Mouse (Mus musculus) heart, embryonic 11.5 days (tissue): ENCODE measurements at regions not wholly inside any gene's neighbourhood (a gene's known extent, or its start where the extent isn't known, plus 50 kb on each side); places are given as distances from the start of the nearest gene placed in this dataset.

Source experiments
- ATAC-seq: fragments of 200-750 bp; cut with Nextera tagmentation; replicated peaks from 2 replicates; pipeline ENCODE4 v1.8.0; 2017; ENCODE audit warnings: moderate library complexity; ENCODE audit not compliant: insufficient number of reproducible peaks, low FRiP score, low TSS enrichment
- H3K27ac ChIP-seq: fragments of 300-500 bp; sonication (generic); 2 replicates; pipeline ENCODE4 v1.5.1; 2014; ENCODE audit warnings: mild to moderate bottlenecking, low read depth, low read length
- H3K27me3 ChIP-seq: fragments of 300-500 bp; sonication (generic); 2 replicates; pipeline ENCODE4 v1.6.1; 2014; ENCODE audit warnings: mild to moderate bottlenecking, low read length, mixed read lengths; ENCODE audit not compliant: control insufficient read depth, insufficient read depth
- H3K36me3 ChIP-seq: fragments of 300-500 bp; sonication (generic); 2 replicates; pipeline ENCODE4 v1.6.1; 2014; ENCODE audit warnings: mild to moderate bottlenecking, low read length, moderate library complexity, mixed read lengths; ENCODE audit not compliant: control insufficient read depth, insufficient read depth
- H3K4me1 ChIP-seq: fragments of 300-500 bp; sonication (generic); 2 replicates; pipeline ENCODE4 v1.6.1; 2014; ENCODE audit warnings: low read length; ENCODE audit not compliant: control insufficient read depth, insufficient read depth
- H3K4me2 ChIP-seq: fragments of 300-500 bp; sonication (generic); 2 replicates; pipeline ENCODE4 v1.6.1; 2014; ENCODE audit warnings: mild to moderate bottlenecking, moderate library complexity
- H3K4me3 ChIP-seq: fragments of 300-500 bp; sonication (generic); 2 replicates; pipeline ENCODE4 v1.5.1; 2014; ENCODE audit warnings: low read depth, low read length
- H3K9ac ChIP-seq: fragments of 300-500 bp; sonication (generic); 2 replicates; pipeline ENCODE4 v1.6.1; 2014; ENCODE audit warnings: mild to moderate bottlenecking, low read depth, low read length, moderate library complexity
- H3K9me3 ChIP-seq: fragments of 300-500 bp; sonication (generic); replicated peaks from 2 replicates; pipeline ENCODE4 v1.6.1; 2016; ENCODE audit warnings: low read length; ENCODE audit not compliant: control insufficient read depth
- WGBS: fragments of 180-500 bp; shearing (Covaris S2); extraction: QIAGEN DNeasy Blood & Tissue Kit; methylation state at CpG from one replicate; pipeline ENCODE4 v1.1.7; 2014; ENCODE audit not compliant: insufficient replicate concordance; 5-methylcytosine and 5-hydroxymethylcytosine counted together

DNA sequence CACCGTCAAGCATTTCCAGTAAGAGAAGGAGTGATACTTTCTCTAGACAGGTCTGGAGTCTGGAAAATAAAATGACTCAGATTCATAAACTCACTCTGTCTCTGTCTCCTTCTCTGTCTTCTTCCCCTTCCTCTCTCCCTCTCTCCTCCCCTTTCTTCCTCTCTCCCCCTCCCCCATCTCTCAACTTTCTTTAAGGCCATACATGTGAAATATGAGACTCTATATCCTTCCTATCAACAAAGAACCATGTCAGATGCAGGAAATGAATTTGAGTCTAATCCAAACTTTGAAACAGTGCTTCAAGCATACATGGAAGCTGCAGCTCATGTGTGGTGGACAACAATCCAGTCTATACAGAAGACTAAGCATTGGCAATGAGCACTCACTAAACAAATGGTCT is 1109.6 kb downstream of the Gsdmc2 start:
- H3K4me3 ChIP-seq = no peak overlapping the region
- 0 out of 2 replicates have a peak, but pooled peaks cover 2% of the 10 kb centered on the region for H3K4me1 ChIP-seq
- H3K36me3 ChIP-seq = no peaks in the 10 kb centered on the region
- no peak overlapping the region for H3K27ac ChIP-seq
- no peaks in the 10 kb centered on the region for H3K9me3 ChIP-seq
- 41% methylated on average over 1 of the region's 1 CpGs for WGBS
- H3K27me3 ChIP-seq = no peaks in the 10 kb centered on the region
- no peak overlapping the region for H3K9ac ChIP-seq
- no peak for ATAC-seq
- H3K4me2 ChIP-seq = no peak overlapping the region

- H3K4me1 ChIP-seq = 0 out of 2 replicates have a peak, but pooled peaks cover 2% of the 10 kb centered on the region
Observed at GRCm38 (mm10) chr15:62734900-62735299, 1110.1 kb downstream of the Gsdmc2 start.

GRCm38 (mm10) chr15:62730524-62730923 is 1114.5 kb downstream of the Gsdmc2 start:
- Histone ChIP-seq H3K9ac (no peak overlapping the region), H3K4me2 (no peak overlapping the region), H3K27ac (no peak overlapping the region), H3K9me3 (no peaks in the 10 kb centered on the region), H3K4me3 (no peak overlapping the region), H3K4me1 (0 out of 2 replicates have a peak, but pooled peaks cover 2% of the 10 kb centered on the region), H3K27me3 (no peaks in the 10 kb centered on the region), H3K36me3 (no peaks in the 10 kb centered on the region)
- WGBS = 64% methylated on average over 3 of the region's 3 CpGs
- no peak for ATAC-seq

More at GRCm38 (mm10) chr15:62734900-62735299, 1110.1 kb downstream of the Gsdmc2 start:
- no peak overlapping the region for H3K27ac ChIP-seq
- no peak for ATAC-seq
- no peak overlapping the region for H3K9ac ChIP-seq
- H3K4me3 ChIP-seq = no peak overlapping the region
- H3K36me3 ChIP-seq = no peaks in the 10 kb centered on the region
- H3K9me3 ChIP-seq = no peaks in the 10 kb centered on the region
- H3K4me2 ChIP-seq = no peak overlapping the region
- WGBS = 55% methylated on average over 3 of the region's 3 CpGs
- no peaks in the 10 kb centered on the region for H3K27me3 ChIP-seq

DNA sequence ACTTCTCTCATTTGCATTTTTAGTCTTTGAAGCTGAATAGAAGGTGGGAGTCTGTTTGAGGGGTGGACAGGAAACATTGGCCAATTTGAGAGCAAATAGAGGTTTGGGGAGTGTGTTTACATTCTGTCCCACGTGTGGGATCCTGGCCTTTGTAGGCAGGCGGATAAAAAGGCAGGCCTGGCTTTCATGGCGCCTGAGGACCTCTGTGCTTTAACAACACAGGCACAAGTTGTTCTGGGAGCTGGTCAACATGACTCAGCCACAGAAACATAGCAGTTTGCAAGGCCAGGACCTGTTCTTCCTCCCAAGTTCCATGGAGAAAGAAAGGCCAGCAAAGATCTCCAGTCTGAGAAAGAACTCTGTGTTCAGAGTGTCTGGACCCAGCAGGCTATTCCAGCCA is 1130.7 kb downstream of the Gsdmc2 start:
- ATAC-seq = no peak

GRCm38 (mm10) chr15:62712543-62713131 is 1132.3 kb downstream of the Gsdmc2 start:
- no peak overlapping the region for H3K9ac ChIP-seq
- WGBS = 79% methylated on average over 8 of the region's 9 CpGs
- H3K4me2 ChIP-seq = no peak overlapping the region
- no peaks in the 10 kb centered on the region for H3K27me3 ChIP-seq
- no peak overlapping the region for H3K4me3 ChIP-seq
- no peaks in the 10 kb centered on the region for H3K36me3 ChIP-seq
- no peaks in the 10 kb centered on the region for H3K9me3 ChIP-seq
- no peak overlapping the region for H3K27ac ChIP-seq
- no peak for ATAC-seq
- H3K4me1 ChIP-seq = no peaks in the 10 kb centered on the region

More for the DNA sequence above, 1130.7 kb downstream of the Gsdmc2 start:
- H3K36me3 ChIP-seq = no peaks in the 10 kb centered on the region
- no peak overlapping the region for H3K4me3 ChIP-seq
- H3K27me3 ChIP-seq = no peaks in the 10 kb centered on the region
- H3K9me3 ChIP-seq = no peaks in the 10 kb centered on the region
- WGBS = 31% methylated on average over 3 of the region's 3 CpGs
- no peaks in the 10 kb centered on the region for H3K4me1 ChIP-seq
- H3K27ac ChIP-seq = no peak overlapping the region
- H3K9ac ChIP-seq = no peak overlapping the region
- no peak overlapping the region for H3K4me2 ChIP-seq

DNA sequence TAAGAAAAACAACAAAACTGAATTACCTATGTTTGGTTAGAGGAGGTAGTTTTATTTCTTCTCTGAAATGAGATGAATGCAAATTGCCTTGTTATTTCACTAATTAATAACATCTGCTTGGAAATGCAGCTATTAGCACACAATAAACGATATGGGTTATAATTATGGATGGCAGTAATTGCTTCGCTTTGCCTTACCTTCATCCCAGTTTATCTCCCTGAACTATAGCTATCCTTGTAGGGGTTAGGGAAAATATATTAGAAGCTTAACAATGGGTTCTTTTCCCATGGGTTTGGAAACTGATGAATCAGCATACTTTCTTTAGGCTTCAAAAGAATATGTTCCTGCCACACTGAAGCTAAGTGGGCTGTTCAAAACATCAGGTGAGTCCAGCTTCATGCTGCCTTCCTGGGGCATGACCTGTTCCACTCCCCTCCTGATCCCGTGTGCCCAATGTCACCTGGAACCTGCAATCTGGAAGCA is 1132.9 kb downstream of the Gsdmc2 start:
- Histone ChIP-seq H3K36me3 (no peaks in the 10 kb centered on the region), H3K4me3 (no peak overlapping the region), H3K9ac (no peak overlapping the region), H3K4me1 (no peaks in the 10 kb centered on the region), H3K27ac (no peak overlapping the region), H3K27me3 (no peaks in the 10 kb centered on the region), H3K4me2 (no peak overlapping the region), H3K9me3 (no peaks in the 10 kb centered on the region)
- WGBS = 71% methylated on average over 3 of the region's 3 CpGs
- ATAC-seq = no peak

- no peak overlapping the region for H3K27ac ChIP-seq
- no peak for ATAC-seq
- H3K9me3 ChIP-seq = no peaks in the 10 kb centered on the region
- H3K9ac ChIP-seq = no peak overlapping the region
- no peaks in the 10 kb centered on the region for H3K4me1 ChIP-seq
- no peaks in the 10 kb centered on the region for H3K27me3 ChIP-seq
- WGBS = 81% methylated on average over 2 of the region's 2 CpGs
- H3K4me2 ChIP-seq = no peak overlapping the region
- H3K36me3 ChIP-seq = no peaks in the 10 kb centered on the region
- H3K4me3 ChIP-seq = no peak overlapping the region
Observed at GRCm38 (mm10) chr15:62709546-62709945, 1135.4 kb downstream of the Gsdmc2 start.

DNA sequence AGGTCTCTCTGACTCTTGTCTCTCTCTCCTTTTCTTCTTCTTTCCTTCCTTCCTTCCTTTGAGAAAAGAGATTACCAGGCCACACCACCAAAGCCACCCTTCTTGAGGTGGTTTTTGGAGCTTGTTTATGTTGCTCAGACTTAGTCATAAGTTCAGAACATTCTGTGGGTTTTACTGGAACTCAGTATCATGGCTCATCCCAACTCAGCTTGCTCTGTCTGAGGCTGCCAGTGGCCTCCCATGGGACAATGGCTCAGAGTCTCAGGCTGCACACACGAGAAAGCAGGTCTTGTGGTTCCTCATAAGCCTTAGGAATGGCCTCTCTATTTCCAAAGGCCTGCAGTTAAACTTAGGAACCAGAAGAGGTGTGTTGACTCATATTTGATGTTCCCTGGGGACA is 1146.4 kb downstream of the Gsdmc2 start:
- no peaks in the 10 kb centered on the region for H3K9me3 ChIP-seq
- no peak overlapping the region for H3K9ac ChIP-seq
- H3K4me2 ChIP-seq = no peak overlapping the region
- no peaks in the 10 kb centered on the region for H3K36me3 ChIP-seq
- H3K4me3 ChIP-seq = no peak overlapping the region
- no peak for ATAC-seq
- no peaks in the 10 kb centered on the region for H3K4me1 ChIP-seq
- H3K27me3 ChIP-seq = no peaks in the 10 kb centered on the region
- no peak overlapping the region for H3K27ac ChIP-seq
- WGBS = 61% methylated on average over 1 of the region's 1 CpGs

DNA sequence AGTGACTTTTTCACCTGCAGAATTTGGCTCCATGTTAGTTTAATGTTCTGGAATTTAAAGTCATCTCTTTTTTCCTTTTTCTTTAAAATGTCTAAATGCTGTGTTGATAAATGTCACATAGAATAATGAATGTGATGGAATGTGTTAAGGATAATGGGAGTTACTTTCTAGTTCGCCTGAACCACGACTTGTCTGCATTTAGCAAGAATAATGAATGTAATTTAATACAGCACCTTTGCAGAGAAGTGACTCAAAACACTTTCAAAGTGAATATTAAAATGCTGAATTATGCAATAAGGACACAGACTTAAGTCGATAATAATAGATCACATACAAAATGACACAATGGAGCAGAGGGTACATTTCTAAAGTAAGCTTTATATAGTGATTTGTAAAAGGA is 1150.2 kb downstream of the Gsdmc2 start:
- no peak overlapping the region for H3K9ac ChIP-seq
- no peak overlapping the region for H3K27ac ChIP-seq
- H3K36me3 ChIP-seq = no peaks in the 10 kb centered on the region
- H3K27me3 ChIP-seq = no peaks in the 10 kb centered on the region
- no peak overlapping the region for H3K4me3 ChIP-seq
- ATAC-seq = no peak
- 74% methylated on average over 3 of the region's 3 CpGs for WGBS
- no peaks in the 10 kb centered on the region for H3K9me3 ChIP-seq
- H3K4me1 ChIP-seq = no peaks in the 10 kb centered on the region
- no peak overlapping the region for H3K4me2 ChIP-seq
